Mouse (Mus musculus) liver, postnatal 0 days (tissue): ENCODE results near the gene Coro1c.

Experiments
- CTCF ChIP-seq: sonication (generic); IDR thresholded peaks from 2 replicates; pipeline ENCODE4 v1.5.1; 2016; ENCODE audit warnings: antibody characterized with exemption, low read depth
- EP300 ChIP-seq: IDR thresholded peaks from 2 replicates; pipeline ENCODE4 v1.6.1; 2016; ENCODE audit warnings: antibody characterized with exemption, low read depth, mild to moderate bottlenecking

GRCm38 (mm10) chr5:113844721-113845120 is 63.8 kb downstream of the Coro1c start:
- TF ChIP-seq CTCF (peak; percentile 87), EP300 (no peak)
